Mouse (Mus musculus) forebrain, embryonic 16.5 days (tissue): ENCODE measurements around the gene Abtb2. TPM values are rescaled to one million over a fixed set of nuclear protein-coding genes. Genes with fewer than 3 reads are reported as not detected.

Source experiments
- ATAC-seq: fragments of 200-750 bp; cut with Nextera tagmentation; 2 replicates; pipeline ENCODE4 v1.8.0; 2017; ENCODE audit warnings: mild to moderate bottlenecking, moderate library complexity
- H3K27ac ChIP-seq: fragments of 300-500 bp; sonication (generic); 2 replicates; pipeline ENCODE4 v1.5.1; 2014; ENCODE audit warnings: low read length, control low read depth
- H3K27me3 ChIP-seq: fragments of 300-500 bp; sonication (generic); replicated peaks from 2 replicates; pipeline ENCODE4 v1.6.1; 2014; ENCODE audit warnings: low read length; ENCODE audit not compliant: control insufficient read depth, insufficient read depth
- H3K36me3 ChIP-seq: fragments of 300-500 bp; sonication (generic); 2 replicates; pipeline ENCODE4 v1.6.1; 2014; ENCODE audit not compliant: control insufficient read depth, insufficient read depth
- H3K4me1 ChIP-seq: fragments of 300-500 bp; sonication (generic); replicated peaks from 2 replicates; pipeline ENCODE4 v1.6.1; 2014; ENCODE audit warnings: low read length; ENCODE audit not compliant: control insufficient read depth, insufficient read depth
- H3K4me2 ChIP-seq: fragments of 300-500 bp; sonication (generic); 2 replicates; pipeline ENCODE4 v1.6.1; 2014; ENCODE audit warnings: mild to moderate bottlenecking, low read length, control low read depth
- H3K4me3 ChIP-seq: fragments of 300-500 bp; sonication (generic); replicated peaks from 2 replicates; pipeline ENCODE4 v1.5.1; 2014; ENCODE audit warnings: mild to moderate bottlenecking, low read length, control low read depth
- H3K9ac ChIP-seq: fragments of 300-500 bp; sonication (generic); replicated peaks from 2 replicates; pipeline ENCODE4 v1.6.1; 2014; ENCODE audit warnings: low read depth, low read length, control low read depth
- H3K9me3 ChIP-seq: fragments of 300-500 bp; sonication (generic); 2 replicates; pipeline ENCODE4 v1.6.1; 2016; ENCODE audit warnings: low read length; ENCODE audit not compliant: control insufficient read depth
- WGBS: fragments of 180-500 bp; shearing (Covaris S2); extraction: QIAGEN DNeasy Blood & Tissue Kit; methylation state at CpG from one replicate; pipeline ENCODE4 v1.1.7; 2014; 5-methylcytosine and 5-hydroxymethylcytosine counted together
- polyA plus RNA-seq: library from polyadenylated mRNA; unstranded; fragments of >200 nt; fragmentation: Nextera tagmentation; extraction: Ambion mirVana; gene quantifications from 2 replicates; pipeline ENCODE4 v1.2.1, GENCODE M21; 2015

Abtb2 gene
- polyA plus RNA-seq, 1 experiment from 2014 or later: 7.4 TPM

- no peak overlapping the region for H3K27ac ChIP-seq
Measured at GRCm38 (mm10) chr2:103565171-103565591, 929 bp upstream of the Abtb2 start.

GRCm38 (mm10) chr2:103566423-103566712, 258 bp downstream of the Abtb2 start:
- peak; percentile 45 for ATAC-seq
- Histone ChIP-seq H3K4me1 (peaks cover 26% of the 10 kb centered on the region), H3K36me3 (no peaks in the 10 kb centered on the region), H3K4me3 (peak overlapping the region; percentile 67), H3K9ac (peak overlapping the region; percentile 65), H3K27me3 (no peaks in the 10 kb centered on the region; the same call in 1 of the 2 replicates), H3K4me2 (peak overlapping the region; percentile 99), H3K9me3 (no peaks in the 10 kb centered on the region), H3K27ac (peak overlapping the region; percentile 62)
- 0% methylated on average over 38 of the region's 40 CpGs for WGBS

More at GRCm38 (mm10) chr2:103565171-103565591, 929 bp upstream of the Abtb2 start:
- H3K36me3 ChIP-seq: no peaks in the 10 kb centered on the region
- peak overlapping the region; percentile 67 for H3K4me3 ChIP-seq
- H3K4me2 ChIP-seq: peak overlapping the region; percentile 99
- peak overlapping the region; percentile 46 for H3K9ac ChIP-seq
- 0% methylated on average over 22 of the region's 22 CpGs for WGBS
- no peaks in the 10 kb centered on the region for H3K9me3 ChIP-seq
- H3K4me1 ChIP-seq: peaks cover 26% of the 10 kb centered on the region
- ATAC-seq: peak; percentile 21
- H3K27me3 ChIP-seq: no peaks in the 10 kb centered on the region; the same call in 1 of the 2 replicates

- Histone ChIP-seq H3K4me1 (peaks cover 26% of the 10 kb centered on the region), H3K4me2 (peak overlapping the region; percentile 99), H3K27me3 (no peaks in the 10 kb centered on the region; the same call in 1 of the 2 replicates), H3K36me3 (no peaks in the 10 kb centered on the region), H3K9ac (peak overlapping the region; percentile 65), H3K27ac (peak overlapping the region; percentile 62; the same call in 1 of the 2 replicates), H3K4me3 (peak overlapping the region; percentile 67), H3K9me3 (no peaks in the 10 kb centered on the region)
- under 1% methylated on average over 79 of the region's 79 CpGs for WGBS
- ATAC-seq: peak; percentile 13
Measured at GRCm38 (mm10) chr2:103566713-103567521, 807 bp downstream of the Abtb2 start.

DNA sequence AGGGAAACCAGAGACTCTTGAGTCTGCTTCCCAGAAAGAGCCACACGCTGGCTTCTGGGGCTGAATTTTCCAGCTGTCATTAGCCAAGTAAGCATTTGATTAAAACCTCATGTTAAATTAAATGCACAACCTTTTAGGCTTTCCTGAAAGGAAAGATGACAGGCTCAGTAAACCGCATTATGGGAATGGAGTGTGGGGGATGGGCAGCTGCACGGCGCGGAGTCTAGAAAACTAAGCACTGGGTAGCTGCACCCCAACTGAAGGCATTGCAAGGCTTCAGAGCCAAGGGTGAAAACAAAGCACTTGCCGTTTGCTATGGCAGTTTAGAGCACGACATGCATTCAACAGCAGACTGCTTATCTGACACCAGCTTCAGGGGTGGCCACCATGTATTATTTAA, 2.1 kb downstream of the Abtb2 start:
- ATAC-seq: no peak
- Histone ChIP-seq H3K27me3 (no peaks in the 10 kb centered on the region; the same call in 1 of the 2 replicates), H3K4me2 (peak overlapping the region; percentile 99), H3K9me3 (no peaks in the 10 kb centered on the region), H3K4me1 (peaks cover 30% of the 10 kb centered on the region), H3K4me3 (peak overlapping the region; percentile 67), H3K36me3 (no peaks in the 10 kb centered on the region), H3K9ac (no peak overlapping the region), H3K27ac (no peak overlapping the region)
- 11% methylated on average over 7 of the region's 7 CpGs for WGBS

GRCm38 (mm10) chr2:103569716-103570115, 3.6 kb downstream of the Abtb2 start:
- Histone ChIP-seq H3K4me3 (no peak overlapping the region), H3K4me1 (peaks cover 30% of the 10 kb centered on the region), H3K4me2 (0 out of 2 replicates have a peak overlapping the region, but pooled peaks have one; percentile 99), H3K27me3 (no peaks in the 10 kb centered on the region; the same call in 1 of the 2 replicates), H3K9me3 (no peaks in the 10 kb centered on the region), H3K27ac (no peak overlapping the region), H3K36me3 (no peaks in the 10 kb centered on the region), H3K9ac (no peak overlapping the region)
- WGBS: 67% methylated on average over 1 of the region's 1 CpGs
- no peak for ATAC-seq

GRCm38 (mm10) chr2:103572354-103572753, 6.2 kb downstream of the Abtb2 start:
- Histone ChIP-seq H3K4me3 (no peak overlapping the region), H3K9ac (no peak overlapping the region), H3K27ac (no peak overlapping the region), H3K9me3 (no peaks in the 10 kb centered on the region), H3K27me3 (no peaks in the 10 kb centered on the region; the same call in 1 of the 2 replicates), H3K36me3 (no peaks in the 10 kb centered on the region), H3K4me2 (no peak overlapping the region), H3K4me1 (peaks cover 11% of the 10 kb centered on the region)
- peak; percentile 45; the same call in 1 of the 2 replicates for ATAC-seq
- WGBS: 25% methylated on average over 2 of the region's 2 CpGs

- Histone ChIP-seq H3K36me3 (no peaks in the 10 kb centered on the region), H3K9me3 (no peaks in the 10 kb centered on the region), H3K9ac (no peak overlapping the region), H3K4me3 (no peak overlapping the region), H3K4me1 (peaks cover 4% of the 10 kb centered on the region), H3K27ac (no peak overlapping the region), H3K4me2 (no peak overlapping the region), H3K27me3 (no peaks in the 10 kb centered on the region)
- 90% methylated on average over 3 of the region's 3 CpGs for WGBS
- no peak for ATAC-seq
Measured at GRCm38 (mm10) chr2:103576371-103576770, 10.3 kb downstream of the Abtb2 start.

GRCm38 (mm10) chr2:103577752-103578662, 11.9 kb downstream of the Abtb2 start:
- WGBS: 79% methylated on average over 7 of the region's 7 CpGs
- ATAC-seq: no peak
- no peaks in the 10 kb centered on the region for H3K4me1 ChIP-seq

GRCm38 (mm10) chr2:103578663-103579213, 12.6 kb downstream of the Abtb2 start:
- WGBS: 93% methylated on average over 10 of the region's 10 CpGs
- Histone ChIP-seq H3K4me3 (no peak overlapping the region), H3K4me2 (no peak overlapping the region), H3K36me3 (no peaks in the 10 kb centered on the region), H3K27me3 (no peaks in the 10 kb centered on the region), H3K27ac (no peak overlapping the region), H3K9ac (no peak overlapping the region), H3K9me3 (no peaks in the 10 kb centered on the region), H3K4me1 (no peaks in the 10 kb centered on the region)
- no peak for ATAC-seq

More at GRCm38 (mm10) chr2:103577752-103578662, 11.9 kb downstream of the Abtb2 start:
- H3K4me3 ChIP-seq: no peak overlapping the region
- H3K9ac ChIP-seq: no peak overlapping the region
- H3K27me3 ChIP-seq: no peaks in the 10 kb centered on the region
- H3K27ac ChIP-seq: no peak overlapping the region
- H3K9me3 ChIP-seq: no peaks in the 10 kb centered on the region
- H3K36me3 ChIP-seq: no peaks in the 10 kb centered on the region
- no peak overlapping the region for H3K4me2 ChIP-seq
